Mouse (Mus musculus) erythroblast, embryonic 14.5 days (primary cell): ENCODE measurements around the gene Adgrf5.

Experiments used
- GATA1 ChIP-seq: IDR thresholded peaks from 2 replicates; pipeline ENCODE4 v1.6.1; 2012; ENCODE audit warnings: low read length, inconsistent platforms, mixed read lengths
- TAL1 ChIP-seq: IDR thresholded peaks from 3 replicates; pipeline ENCODE4 v1.6.1; 2012; ENCODE audit warnings: low read length, inconsistent platforms, mixed read lengths

DNA sequence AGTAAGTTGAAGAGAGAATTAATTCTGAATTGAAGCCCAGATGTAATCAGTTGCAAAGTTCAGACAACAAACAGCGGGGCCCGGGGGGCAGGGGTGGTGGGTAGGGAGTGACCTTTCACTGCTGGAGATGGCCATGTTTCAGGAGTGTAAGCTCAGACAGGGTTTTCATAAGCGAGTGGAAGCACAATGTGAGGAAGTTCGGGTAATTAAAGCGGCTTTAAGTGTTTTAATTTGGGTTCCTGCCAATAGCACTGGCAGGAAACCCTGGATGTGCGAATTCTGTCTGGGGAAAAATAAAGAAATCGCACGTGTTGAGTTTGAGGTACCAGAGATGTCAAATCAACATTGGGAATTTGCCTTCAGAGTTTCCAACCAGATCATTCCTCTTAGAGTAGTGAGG, 74.2 kb downstream of the Adgrf5 start:
- TF ChIP-seq GATA1 (no peak), TAL1 (no peak)
